Mouse (Mus musculus) C2C12 (cell line): ENCODE data around the gene Lcor.

ENCODE experiments used
- CTCF ChIP-seq: IDR thresholded peaks from one replicate; pipeline ENCODE4 v1.5.1; 2011; ENCODE audit not compliant: control insufficient read depth, insufficient read depth, insufficient read length
- USF1 ChIP-seq: IDR thresholded peaks from one replicate; pipeline ENCODE4 v1.6.1; 2011; ENCODE audit warnings: low read depth, mild to moderate bottlenecking, control low read depth, moderate library complexity

DNA sequence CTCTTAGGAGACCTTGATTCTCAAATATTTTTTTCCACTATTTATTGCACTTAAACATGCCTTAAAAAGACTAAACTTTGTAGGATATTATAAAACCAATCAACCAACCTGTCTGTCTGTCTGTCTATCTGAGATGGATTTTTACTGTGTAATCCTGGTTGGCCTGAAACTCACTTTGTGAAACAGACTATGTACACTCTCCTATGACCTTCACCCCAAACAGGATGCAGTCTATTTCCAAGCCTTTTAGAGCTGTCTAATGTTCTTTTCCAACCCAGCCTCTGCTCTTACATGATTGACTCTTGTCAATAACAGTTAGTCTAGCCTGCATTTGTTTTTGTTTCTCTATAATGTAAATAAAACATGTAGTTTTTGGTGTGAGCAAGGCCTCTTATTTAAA is 13.6 kb downstream of the Lcor start:
- TF ChIP-seq CTCF (no peak), USF1 (no peak)
